Mouse (Mus musculus) frontal cortex, adult (tissue): ENCODE data around the gene Ubfd1.

Experiments
- ATAC-seq: cut with Nextera tagmentation; 2 replicates; pipeline ENCODE4 v1.9.2; 2017; ENCODE audit warnings: mild to moderate bottlenecking, moderate library complexity, mixed read lengths; ENCODE audit not compliant: low TSS enrichment

Ubfd1 gene

DNA sequence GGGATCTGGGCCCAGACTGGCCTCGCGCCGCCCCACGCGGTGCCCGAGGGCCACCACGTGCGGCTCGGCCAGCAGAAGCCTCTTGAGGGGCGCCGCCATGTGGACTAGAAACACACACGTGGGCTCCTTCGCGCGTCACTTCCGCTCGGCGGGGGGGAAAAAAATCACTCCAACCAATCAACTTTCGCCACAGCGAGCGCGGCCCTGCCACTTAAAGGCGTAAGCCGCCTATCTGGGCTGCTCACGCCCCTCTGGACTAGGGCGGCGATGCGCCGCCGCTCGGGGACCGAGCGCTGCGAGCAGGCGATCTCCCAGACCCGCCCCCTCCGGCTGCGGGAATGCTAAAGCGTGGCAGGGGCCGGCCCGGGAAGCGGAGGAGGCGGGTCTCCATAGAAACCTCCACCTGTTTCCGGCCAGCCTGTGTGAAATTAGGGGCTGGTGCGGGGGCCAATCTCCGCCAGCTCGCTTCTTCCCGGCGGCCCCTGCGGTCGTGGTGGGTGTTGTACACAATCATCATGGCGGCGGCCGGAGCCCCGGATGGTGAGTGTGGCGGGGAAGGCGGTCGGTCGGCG is at the start of gene Ubfd1, which contains the start of gene Ears2:
Ubfd1 (plus strand) TSS at position 231 of the 572 bp plus-strand sequence.
Ears2 (minus strand) TSS at position 319 of the 572 bp plus-strand sequence.
- peak; percentile 96 for ATAC-seq

DNA sequence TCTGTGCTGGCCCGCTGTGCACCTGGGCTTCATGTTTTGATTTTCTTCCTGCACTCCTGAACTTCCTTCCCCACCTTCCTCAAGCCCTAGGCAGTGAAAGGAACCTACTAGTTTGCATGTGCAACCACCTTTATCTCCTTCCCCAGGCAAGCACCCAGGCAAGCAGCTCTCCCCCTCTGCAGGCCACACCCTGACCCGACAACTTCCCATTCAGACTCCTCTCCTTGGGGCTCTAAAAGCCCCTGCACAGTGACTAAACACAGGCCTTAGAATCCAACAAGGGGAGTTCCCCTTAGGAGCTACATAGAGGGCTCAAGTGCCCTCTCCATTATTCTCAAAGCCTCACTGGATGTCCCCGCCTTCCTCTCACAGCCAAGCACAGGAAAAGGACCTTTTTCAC is 48.7 kb upstream of the Ubfd1 start:
- no peak for ATAC-seq

DNA sequence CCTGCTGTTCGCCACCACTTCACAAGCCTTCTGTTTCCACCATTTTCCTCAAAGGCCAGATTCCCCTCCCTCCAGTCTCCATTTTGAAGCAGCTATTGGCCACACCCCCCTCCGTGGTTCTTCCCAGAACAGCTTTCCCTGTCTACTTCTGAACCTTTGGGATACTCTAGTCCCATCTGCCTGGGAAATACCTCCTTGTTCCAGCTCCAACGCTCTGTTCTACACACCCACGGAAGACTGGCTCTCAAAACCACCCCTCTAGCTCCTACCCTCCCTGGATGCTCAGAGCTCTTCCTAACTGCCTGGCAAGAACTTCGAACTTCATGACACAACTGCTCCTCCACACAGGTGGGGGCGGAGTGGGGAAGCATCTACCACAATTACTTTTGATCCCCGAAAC is 48.0 kb upstream of the Ubfd1 start:
- peak; percentile 66 for ATAC-seq

DNA sequence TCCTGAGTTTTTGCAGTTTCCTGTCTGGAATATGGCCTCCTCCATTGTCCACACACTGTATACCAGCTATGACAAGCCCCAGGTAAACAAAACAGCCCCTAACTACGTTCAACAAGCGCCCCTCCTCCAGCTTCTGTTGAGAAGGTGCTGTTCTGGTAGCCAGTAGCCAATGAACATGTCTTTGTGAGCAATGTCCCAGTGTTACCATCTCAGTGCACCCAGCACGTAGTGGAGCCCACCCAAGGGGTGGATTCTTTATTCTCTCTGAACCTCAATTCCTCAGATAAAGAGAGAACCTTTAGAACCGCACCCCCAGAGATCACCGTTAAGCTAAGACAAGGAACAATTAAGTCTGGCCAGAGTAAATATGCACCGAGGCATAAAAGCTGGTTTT is 46.7 kb upstream of the Ubfd1 start:
- peak; percentile 29 for ATAC-seq

DNA sequence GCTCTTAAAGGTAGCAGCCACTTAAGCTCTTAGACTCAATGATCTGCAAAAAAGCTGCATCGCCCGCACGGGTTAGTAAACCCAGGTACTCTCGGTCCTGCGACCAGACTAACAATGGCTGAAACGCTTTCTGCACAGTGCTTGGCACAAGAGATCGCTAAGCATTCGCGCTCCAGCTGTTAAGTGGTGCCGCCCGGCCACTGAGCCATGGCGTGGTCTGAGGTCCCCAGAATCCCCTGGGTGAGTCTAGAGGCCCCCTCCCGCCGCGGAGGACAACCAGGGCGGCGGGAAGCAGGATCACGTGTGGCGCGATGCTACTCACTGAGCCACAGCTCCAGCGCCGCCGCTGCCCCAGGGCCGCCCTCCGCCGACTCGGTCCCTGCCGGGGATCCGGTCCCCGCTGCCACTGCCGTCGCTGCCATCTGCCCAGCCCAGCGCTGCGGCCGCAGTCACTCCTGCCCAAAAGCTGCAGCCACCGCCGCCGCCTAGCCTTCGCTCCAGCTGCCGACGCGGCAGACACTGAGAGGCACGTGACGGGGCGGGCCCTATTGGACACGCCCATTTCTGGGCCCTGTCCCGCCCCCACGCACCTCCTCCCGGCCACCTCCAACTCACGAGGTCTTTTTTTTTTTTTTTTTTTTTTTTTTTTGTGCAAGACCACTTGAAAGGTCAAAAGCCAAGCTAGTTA is 46.2 kb upstream of the Ubfd1 start, which contains the start of gene Gga2:
Gga2 (minus strand) TSS at position 556 of the 688 bp plus-strand sequence.
- ATAC-seq = peak; percentile 62

DNA sequence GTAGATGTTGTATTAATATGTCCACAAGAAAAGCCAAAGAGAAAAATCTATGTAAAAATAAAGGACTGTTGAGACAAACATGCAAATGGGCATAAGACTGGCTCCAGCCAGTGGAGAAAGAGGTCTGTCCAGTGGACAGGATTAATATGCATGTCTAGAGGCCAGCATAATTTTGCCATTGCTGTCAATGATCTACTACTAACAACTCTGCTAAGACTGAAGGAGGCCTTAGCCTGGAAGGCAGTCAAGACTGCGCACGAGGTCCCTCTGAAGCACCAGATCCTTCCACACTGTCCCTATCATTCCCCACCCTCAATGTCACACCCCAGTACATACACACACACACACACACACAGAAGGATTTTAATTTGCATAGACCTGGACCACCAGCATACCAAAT is 44.8 kb upstream of the Ubfd1 start:
- ATAC-seq = no peak

DNA sequence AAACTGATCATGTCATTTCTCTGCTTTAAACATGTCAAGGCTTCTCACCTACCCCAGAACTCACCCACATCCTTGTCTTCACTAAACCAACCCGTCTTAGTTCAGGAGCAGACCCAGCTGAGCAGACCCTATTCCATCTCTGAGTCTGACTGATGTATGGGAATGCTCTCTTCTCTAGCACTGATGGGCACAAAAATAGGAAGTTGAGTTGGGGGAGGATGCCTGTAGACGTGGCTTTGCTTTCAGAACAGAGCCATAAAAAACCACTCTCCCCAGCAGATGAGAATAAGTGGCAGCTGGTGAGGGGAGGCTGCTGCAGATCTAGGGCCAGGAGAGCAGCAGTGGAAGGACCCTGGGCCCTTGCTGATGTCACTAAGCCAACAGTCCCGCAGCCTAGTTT is 33.6 kb upstream of the Ubfd1 start:
- no peak for ATAC-seq

DNA sequence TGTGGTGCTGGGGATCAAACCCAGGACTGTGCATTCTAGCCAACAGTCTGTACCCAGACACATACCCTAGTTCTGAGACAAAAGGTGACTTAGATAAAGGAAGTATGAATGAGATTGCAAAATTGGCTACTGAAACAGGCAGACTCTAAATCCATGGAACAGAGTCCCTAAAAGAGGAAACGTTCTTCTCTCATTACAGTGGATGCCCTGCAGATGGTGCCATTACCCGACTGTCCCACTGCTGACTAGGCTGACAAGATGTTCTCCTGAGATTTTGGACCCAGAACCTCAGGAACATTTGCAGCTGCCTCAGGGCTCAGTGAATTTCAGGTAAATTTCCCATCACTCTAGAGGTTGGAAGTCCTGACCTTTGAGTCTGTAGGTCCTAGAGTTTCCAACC is 32.6 kb upstream of the Ubfd1 start:
- peak; percentile 59; the same call in 1 of the 2 replicates for ATAC-seq

DNA sequence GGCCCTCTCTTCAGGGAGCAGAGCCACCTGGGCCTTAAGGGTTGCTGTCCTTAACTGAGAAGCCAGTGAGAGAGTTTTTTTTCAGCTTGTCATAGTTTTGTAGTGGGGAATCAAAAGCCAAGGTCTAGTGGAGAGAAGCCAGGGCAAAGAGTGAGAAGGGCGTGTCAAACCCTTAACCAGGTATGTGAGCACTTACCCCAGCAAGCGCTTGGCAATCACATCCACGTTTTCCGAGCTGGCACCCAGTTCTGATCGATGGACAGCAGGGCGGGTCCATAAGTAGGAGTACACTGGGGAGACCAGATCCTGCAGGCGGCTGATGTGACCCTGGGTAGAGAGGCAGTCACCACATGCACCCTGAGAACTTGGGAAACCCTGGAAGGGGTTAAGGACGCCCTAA is 22.9 kb upstream of the Ubfd1 start:
- ATAC-seq = no peak

DNA sequence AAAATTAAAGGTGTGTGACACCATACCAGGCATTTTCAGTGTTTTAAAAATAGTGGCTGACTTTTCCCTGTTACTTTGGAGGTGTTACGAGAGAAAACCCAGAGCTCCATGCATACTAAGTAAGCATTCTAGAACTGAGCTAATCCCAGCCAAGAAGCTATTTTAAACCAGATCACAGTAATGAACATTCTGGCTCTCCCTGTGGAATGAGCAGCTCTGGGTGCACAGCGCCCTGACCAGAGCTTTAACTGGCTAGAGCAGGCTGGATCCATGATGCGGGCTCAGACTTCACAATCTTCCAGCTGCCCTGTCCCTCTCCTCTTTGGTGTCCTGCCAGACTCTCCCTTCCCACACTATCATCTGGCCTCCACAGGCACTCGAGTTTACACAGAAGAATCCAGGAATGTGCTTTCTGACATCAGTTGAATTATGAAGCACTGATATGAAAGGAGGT is 21.8 kb upstream of the Ubfd1 start:
- peak; percentile 99 for ATAC-seq

DNA sequence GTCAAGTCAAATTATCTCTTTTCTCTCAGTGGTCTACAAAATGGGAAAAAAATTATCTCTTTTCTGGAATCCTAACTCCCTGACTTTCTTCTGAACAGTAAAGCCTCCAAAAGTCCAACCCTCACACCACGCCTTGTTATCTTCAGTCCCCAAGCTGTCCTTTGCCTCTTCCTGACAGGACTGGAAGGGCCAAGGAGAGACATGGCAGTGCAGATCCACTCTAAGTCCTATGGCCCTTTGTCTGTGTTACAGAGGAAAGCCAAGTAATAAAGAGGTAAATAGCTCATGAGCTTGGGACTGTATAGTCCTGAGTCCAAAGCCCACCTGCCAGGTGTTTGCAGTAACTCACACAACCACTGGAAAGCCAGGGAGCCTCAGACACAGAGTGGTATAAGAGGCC is 21.3 kb upstream of the Ubfd1 start:
- ATAC-seq = no peak

DNA sequence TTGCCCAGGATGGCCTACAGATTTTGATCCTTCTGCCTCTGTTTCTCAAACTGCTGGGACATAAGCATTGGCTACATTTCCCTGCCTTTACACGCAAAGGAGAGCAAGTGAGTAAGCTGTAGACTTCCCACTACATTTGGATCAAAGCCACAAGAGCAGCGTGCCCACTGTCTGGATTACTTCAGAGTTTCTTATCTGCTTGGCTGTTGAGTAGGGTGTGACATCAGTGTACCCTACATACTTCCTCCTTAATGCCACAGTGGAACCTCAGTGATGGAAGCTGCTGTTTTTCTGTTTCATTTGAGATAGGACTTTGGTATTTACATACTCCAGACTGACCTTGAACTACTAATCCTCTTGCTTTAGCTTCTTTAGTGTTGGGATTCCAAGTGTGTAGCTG is 20.2 kb upstream of the Ubfd1 start:
- no peak for ATAC-seq

DNA sequence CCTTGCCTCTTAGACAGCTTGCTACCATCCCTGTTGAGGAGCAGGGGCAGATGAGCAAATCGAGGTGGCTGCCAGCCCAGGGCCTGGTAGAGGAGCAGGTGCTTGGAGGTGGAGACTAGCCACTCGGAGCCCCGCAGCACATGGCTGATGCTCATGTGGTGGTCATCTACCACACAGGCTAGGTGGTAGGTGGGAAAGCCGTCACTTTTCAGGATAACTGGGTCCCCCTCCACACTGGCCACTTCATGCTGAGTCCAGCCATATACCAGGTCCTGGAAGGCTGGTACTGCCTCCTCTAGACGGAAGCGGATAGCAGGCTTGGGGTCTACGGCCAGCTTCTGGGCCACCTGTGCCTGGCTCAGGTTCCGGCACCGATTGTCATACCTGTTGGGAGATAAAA is 18.8 kb upstream of the Ubfd1 start:
- no peak for ATAC-seq

DNA sequence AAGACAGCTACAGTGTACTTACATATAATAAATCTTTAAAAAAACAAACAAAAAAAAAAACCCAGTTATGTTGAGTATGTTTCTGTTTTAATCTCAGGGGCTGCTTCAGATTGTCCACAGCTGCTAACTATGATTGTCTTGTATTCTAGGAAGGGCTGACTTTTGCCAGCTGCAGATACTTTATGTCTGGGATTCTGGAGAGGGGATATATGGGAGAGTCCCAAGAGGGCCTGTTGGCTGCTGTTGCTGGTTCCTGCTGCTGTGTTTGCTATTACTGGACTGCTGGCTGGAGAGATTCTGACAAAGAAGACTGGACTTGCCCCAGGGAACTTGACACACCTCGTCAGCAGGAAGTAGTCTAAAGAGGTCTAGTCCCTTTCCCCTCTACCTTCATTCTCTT is 16.1 kb upstream of the Ubfd1 start:
- no peak for ATAC-seq

DNA sequence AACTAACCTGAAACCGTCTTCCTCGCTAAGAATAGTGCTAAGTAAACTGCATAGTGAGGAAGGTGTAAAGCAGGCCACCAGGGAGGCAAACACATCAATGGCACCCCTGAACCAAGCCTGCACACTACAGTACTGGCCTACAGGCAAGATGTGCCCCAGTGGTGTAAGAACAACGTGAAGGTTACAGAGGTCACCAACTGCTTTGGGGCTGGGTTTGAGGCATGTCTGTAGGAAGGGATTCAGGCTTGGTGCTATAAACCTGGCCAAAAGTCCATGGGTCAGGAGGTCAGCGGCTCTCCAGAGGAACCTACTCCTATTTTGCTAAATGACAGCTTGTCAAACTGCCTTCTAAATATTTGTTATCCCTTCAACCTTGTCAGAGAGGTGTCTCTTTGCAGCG is 10.3 kb upstream of the Ubfd1 start:
- no peak for ATAC-seq

DNA sequence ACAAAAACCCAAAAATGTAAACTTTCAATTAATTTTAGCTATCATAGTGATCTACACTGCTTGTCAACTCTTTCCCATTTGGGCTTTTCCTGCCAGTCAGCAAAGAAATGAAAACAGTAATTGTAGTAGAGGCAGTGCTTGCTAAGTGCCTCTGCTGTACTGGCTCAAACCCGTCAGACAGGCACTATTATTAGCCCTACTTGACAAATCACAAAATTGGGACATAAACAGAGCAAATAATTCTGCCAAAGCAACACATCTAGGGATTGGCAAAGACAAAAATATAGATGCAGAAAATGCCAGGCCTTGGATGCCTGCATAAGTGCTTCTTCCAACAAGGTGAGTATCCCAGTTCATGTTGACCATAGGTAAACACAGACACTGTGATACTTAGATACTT is 1.3 kb upstream of the Ubfd1 start:
- no peak for ATAC-seq

DNA sequence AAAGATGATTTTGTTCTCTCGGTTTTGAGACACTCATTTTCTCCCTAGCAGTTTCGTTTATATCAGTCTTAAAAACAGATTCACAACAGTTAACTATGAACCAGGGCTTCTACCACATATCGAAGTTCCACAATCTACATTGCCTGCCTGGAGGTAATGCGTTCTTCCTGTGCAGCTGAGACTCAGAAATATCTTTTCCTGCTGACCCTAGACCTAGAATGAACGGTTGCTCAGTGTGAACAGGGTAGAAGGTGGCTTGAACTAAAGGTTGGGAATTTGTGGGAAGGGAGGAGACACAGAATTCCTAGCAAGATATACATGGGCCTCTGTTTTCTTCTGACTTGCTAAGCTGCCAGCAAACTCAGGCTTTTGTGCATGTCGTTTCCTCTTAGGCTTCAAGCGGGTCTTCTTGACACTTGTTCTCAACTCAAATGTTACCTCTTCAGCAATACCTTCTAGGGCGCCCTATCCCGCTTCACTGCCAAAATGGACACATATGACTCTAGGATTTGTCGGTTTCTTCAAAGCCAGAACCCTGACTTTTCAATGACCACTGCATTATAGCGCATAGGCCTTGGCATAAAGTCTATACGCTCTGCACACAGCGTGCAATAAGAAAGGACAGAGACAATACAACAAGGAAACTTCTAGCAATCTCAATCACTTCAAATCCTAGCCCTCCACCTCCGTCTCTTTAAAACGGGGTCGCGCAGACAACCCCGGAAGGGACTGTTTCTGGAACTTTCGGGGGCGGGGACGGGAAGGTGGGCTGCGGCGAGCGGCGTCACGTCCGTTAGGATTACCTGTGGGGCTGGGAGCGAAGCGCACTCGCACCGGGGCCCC is 652 bp upstream of the Ubfd1 start:
- peak; percentile 66 for ATAC-seq

DNA sequence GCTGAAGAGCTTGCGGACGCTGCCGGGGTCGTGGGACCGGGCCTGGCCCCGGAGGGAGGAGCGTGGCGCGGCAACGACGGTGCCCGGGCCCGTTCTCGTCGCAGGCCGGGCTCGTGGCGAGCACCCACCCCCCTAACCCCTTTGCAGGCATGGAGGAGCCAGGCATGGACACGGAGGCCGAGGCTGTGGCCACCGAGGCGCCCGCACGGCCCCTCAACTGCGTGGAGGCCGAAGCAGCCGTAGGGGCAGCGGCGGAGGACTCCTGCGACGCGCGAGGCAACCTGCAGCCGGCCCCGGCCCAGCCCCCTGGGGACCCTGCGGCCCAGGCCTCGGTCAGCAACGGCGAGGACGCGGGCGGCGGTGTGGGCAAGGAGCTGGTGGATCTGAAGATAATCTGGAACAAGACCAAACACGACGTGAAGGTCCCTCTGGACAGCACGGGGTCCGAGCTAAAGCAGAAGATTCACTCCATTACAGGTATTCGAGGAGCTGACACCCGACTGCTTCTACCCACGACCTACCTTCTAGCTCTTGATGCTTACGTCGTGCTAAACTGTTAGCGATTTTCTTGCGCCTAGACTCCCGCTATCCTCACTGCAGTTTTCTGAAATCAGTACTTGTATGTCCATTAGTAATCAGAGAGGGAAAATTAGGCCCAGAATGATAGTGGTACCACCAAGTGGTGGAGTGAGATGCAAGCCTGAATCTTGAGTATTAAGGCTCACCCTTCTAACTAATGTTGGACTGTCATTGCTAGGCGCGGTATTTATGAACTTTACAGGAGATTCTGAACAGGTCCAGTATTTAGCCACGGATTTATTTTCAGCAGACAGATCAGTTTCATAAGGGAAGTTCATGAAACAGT is 774 bp downstream of the Ubfd1 start:
- peak; percentile 9; the same call in 1 of the 2 replicates for ATAC-seq

DNA sequence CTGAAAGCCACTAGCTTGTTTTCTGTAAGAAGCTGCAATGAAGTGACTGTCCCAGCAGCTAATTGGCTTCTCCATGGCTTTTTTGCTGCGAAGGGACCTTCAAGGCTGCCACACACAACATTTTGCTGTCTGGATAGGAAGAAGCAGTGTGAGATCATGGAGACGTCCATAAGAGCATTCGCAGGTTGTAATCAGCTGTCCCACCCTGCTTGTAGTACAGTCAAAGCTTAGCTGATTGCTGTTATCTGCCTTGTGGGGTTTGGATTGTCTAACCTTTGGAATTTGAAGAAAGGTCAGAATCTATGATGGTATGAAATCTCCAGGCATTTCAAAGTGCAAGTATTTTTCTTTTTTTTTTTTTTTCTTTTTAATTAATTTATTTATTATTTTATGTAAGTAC is 7.4 kb downstream of the Ubfd1 start:
- no peak for ATAC-seq

DNA sequence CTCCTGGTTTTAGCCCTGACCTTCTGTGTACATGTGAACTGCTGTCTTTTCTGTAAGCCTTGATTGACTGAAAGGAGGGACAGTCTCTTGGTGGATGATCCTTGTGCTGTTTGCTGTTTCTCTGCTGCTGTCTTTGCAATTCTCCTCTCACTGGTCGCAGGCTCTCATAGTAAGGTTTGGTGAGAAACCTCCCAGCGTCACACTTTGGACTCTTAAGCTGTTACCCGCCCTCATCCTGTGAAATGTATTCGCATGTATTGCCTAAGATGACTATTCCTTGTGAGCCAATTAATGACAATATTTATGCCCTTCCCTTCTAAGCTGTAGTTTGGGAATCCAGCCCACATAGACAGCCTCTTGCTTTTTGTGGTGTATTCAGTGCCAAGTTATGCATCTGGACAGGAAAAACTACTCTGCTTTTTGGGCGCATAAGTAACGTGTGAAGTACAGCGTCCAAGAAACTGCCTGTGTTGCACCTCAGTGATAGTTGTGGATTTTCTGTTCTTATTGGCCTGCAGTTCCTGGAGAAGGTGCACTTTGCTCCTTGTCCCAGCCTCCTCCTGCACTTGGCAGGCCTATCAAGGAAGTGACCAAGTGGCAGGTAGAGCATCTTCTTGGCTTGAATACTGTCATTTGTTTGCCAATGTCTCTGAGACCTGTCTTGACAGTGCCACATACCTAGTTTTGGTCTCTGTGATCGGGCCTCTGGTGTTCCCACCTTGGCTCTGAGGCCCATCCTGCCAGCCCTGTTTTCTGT is 13.0 kb downstream of the Ubfd1 start:
- peak; percentile 27; the same call in 1 of the 2 replicates for ATAC-seq

DNA sequence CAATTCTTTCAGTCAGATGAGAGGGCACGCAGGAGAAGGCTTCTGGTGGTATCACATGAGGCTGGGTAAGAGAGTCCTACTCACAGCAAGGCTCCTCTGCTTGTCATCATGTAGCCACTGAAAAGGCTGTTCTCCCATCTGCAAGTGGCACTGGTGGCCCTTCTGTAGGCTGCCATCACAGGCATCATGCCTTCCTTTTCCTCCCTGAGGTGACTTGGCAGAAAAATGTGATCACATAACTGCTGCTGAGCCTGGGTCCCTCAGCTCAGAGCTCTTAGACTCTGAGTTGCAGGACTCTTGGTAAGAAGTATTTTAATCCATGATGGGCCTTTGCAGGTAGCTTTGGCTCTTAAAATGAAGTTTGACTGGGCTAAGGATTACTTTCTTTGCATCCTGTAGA is 14.1 kb downstream of the Ubfd1 start:
- no peak for ATAC-seq
